Mouse (Mus musculus): ENCODE results near the gene Plxna4.

The Plxna4 gene

DNA sequence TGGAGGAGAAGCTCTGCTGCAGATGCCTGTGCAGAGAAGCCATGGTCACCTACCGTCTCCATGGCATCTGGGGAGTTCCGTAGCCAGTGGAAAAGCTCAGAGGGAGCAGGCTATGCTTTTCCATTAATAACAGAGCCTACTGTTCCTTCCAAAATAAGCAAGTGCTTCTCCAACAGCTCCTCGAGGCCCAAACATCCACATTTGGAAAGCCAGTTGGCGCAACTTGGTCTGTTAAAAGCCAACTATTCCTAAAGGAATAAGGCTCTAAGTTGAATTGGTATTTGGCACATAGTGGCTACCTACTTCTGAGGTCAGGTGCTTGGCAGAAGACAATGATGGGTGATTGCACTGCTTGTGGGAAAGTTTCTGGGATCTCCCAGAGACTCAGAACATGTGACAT is 437.2 kb downstream of the Plxna4 start:
- DNase-seq = no peak

DNA sequence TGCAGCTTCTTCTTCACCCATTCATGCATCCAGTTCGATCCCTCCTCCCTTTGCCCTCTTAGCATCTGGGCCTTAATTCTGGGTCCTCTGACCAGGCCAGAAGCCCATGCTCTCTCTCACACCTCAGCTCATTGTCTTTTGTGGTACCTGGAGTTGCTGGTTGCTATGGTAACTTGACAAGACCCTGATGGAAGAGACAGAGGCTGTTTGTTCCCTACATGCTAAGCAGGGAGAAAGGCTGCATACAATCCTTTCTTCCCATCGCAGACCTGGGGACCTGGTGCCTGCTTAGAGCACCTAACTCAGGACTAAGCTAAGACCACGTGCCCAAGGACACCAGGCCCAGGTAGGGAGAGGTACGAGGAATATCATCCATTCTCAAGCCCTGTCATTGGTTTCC is 443.2 kb downstream of the Plxna4 start:
- DNase-seq = no peak

DNA sequence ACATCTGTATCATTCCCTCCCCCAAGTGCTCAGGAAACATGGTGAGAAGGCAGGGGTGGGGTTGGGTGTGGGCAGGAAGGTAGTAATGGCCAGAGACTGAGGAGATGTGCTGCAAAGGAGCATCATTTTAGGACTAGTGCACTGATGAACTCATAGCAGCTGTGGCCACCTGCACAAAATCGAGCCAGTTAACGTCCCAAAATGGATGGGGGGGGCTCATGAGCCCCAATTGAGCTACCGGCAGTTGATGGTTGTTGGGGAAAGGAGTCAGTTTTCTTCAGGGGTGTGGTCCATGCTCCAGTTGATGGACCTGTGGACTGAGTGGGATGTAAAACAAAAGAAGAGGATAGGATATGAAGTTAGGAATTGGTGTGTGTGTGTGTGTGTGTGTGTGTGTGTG is 448.5 kb downstream of the Plxna4 start:
- DNase-seq = no peak

GRCm38 (mm10) chr6:32126914-32127313 is 461.1 kb downstream of the Plxna4 start:
- DNase-seq = peak in 1 of 2 experiments; percentile 8

DNA sequence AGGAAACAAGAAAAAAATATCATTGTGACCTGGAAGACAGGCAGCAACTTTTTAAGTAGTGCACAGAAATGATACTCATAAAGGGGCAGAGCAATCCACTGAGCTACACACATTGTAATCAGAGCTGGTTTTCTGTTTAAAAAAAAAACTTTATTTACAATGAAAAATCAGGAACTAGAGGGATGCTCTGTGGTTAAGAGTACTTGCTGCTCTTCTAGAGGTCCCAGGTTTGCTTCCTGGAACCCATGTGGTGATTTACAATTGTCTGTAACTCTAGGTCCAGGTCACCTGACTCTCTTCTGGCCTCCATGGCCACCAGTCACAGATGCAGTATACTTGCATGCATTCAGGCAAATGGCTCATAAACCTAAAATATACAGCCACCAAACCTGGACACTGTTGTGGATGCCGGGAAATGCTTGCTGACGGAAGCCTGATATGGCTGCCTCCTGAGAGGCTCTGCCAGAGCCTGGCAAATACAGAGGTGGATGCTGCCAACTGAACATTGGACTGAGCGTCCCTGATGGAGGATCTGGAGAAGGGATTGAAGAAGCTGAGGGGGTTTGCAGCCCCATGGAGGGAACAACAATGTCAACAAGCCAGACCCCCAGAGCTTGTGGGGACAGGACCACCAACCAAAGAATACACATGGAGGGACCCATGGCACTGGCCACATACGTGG is 465.3 kb downstream of the Plxna4 start:
- DNase-seq = peak; percentile 60 to 71

DNA sequence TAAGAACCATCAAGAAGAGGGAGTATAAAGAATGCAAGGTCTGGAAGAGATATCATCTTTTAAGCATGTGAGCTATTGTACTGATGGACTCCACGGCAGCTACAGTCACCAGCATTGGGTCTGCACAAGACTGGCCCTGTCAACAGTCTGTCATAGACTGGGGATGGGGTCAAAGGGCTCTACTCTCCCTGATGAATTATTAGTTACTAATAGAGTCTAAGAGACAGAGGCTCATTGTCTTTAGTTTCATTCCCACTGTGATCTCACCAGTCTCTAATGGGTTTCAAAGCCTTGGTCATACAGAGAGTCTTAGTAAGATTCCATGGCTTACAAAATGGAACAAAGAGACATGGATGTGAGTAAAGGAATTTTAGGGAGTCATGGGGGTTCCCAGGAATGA is 467.1 kb downstream of the Plxna4 start:
- no peak for DNase-seq

DNA sequence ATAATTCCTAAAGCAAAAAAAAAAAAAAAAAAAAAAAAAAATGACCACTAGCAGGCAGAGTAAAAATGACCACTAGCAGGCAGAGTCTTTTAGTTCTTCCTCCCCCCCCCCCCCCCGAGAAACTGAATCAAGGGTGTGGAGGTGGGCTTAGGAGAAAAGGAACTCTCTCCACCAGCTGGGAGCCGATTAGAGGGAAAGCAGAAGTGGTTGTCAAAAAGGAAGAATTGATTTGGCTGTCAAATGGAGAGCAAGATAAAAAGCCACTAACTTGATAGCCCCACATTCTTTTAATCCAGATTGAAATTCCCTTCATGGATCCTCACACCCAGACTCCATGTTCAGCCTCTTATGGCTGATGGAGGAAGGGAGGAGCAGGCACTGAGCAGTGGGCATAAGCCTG is 478.8 kb downstream of the Plxna4 start:
- DNase-seq = no peak

GRCm38 (mm10) chr6:32105547-32106275 is 482.3 kb downstream of the Plxna4 start:
- DNase-seq = peak; percentile 77 to 82
